Mouse (Mus musculus) adrenal gland, adult 8-10 months (tissue): Measurements from ENCODE around the gene Sergef. TPM values are rescaled to one million over a fixed set of nuclear protein-coding genes. Genes with fewer than 3 reads are reported as not detected.

Experiments used
- DNase-seq: peaks from one replicate; pipeline ENCODE4 v3.0.0; 2022
- total RNA-seq, 4 experiments: library from RNA; stranded (reverse); gene quantifications; 2 replicates each; pipeline ENCODE4 v1.2.4; 2022

The Sergef gene
- total RNA-seq, 4 experiments from 2014 or later, result 29.2 to 47.3 (median 37.2) TPM

- DNase-seq, result no peak
Measured at GRCm38 (mm10) chr7:46572803-46573594, 66.6 kb downstream of the Sergef start.

GRCm38 (mm10) chr7:46569509-46569908 is 70.1 kb downstream of the Sergef start:
- DNase-seq, result peak; percentile 39

GRCm38 (mm10) chr7:46566318-46567007 is 73.1 kb downstream of the Sergef start:
- no peak for DNase-seq

GRCm38 (mm10) chr7:46565374-46565773 is 74.2 kb downstream of the Sergef start:
- no peak for DNase-seq

GRCm38 (mm10) chr7:46563801-46564200 is 75.8 kb downstream of the Sergef start:
- no peak for DNase-seq

GRCm38 (mm10) chr7:46560061-46560460 is 79.5 kb downstream of the Sergef start:
- DNase-seq, result no peak

- DNase-seq, result peak; percentile 66
Measured at GRCm38 (mm10) chr7:46559643-46560042, 80.0 kb downstream of the Sergef start.

GRCm38 (mm10) chr7:46559006-46559405 is 80.6 kb downstream of the Sergef start:
- DNase-seq, result no peak

GRCm38 (mm10) chr7:46557996-46558395 is 81.6 kb downstream of the Sergef start:
- no peak for DNase-seq

GRCm38 (mm10) chr7:46557387-46557786 is 82.2 kb downstream of the Sergef start:
- no peak for DNase-seq

GRCm38 (mm10) chr7:46556358-46557118 is 83.1 kb downstream of the Sergef start:
- no peak for DNase-seq

- peak; percentile 56 for DNase-seq
Measured at GRCm38 (mm10) chr7:46555731-46556130, 83.9 kb downstream of the Sergef start.

- no peak for DNase-seq
Measured at GRCm38 (mm10) chr7:46554855-46555254, 84.8 kb downstream of the Sergef start.

GRCm38 (mm10) chr7:46554003-46554402 is 85.6 kb downstream of the Sergef start:
- peak; percentile 60 for DNase-seq

GRCm38 (mm10) chr7:46551935-46552752 is 87.5 kb downstream of the Sergef start:
- DNase-seq, result peak; percentile 65

- DNase-seq, result no peak
Measured at GRCm38 (mm10) chr7:46551173-46551572, 88.4 kb downstream of the Sergef start.

GRCm38 (mm10) chr7:46548124-46548523 is 91.5 kb downstream of the Sergef start:
- no peak for DNase-seq

GRCm38 (mm10) chr7:46547642-46548041 is 92.0 kb downstream of the Sergef start:
- DNase-seq, result no peak

- DNase-seq, result no peak
Measured at GRCm38 (mm10) chr7:46546539-46546938, 93.1 kb downstream of the Sergef start.

GRCm38 (mm10) chr7:46544195-46544641 is 95.4 kb downstream of the Sergef start:
- DNase-seq, result no peak

- no peak for DNase-seq
Measured at GRCm38 (mm10) chr7:46542117-46542516, 97.5 kb downstream of the Sergef start.

- DNase-seq, result no peak
Measured at GRCm38 (mm10) chr7:46540616-46541015, 99.0 kb downstream of the Sergef start.
